Mouse (Mus musculus): Measurements from ENCODE around the gene Gm7534. TPM values are rescaled to one million over a fixed set of nuclear protein-coding genes. Genes with fewer than 3 reads are reported as not detected.

Gm7534 gene
- polyA plus RNA-seq (2012; rRNA removed): not detected in 2 replicates

DNA sequence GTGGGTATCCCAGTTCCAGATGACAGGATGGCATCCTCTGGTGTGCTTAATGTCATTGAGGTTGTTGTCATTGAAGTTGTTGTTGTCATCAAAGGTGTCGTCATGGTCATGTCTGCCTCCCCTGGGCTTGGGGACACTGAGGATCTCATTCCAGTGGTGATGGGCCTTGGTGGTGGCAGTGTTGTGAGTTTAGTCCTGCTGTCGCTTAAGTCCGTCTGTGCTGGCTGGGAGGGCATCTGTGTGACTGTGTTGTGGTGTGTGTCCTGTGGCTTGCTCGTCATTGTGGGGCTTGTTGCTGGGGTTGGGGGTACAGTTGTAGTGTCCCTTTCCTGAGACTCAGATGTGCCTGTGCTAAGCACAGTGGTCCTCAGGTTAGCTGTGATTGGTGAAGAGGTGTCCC, at the start of gene Gm7534:
TSS of gene Gm7534 (minus strand) at position 101 of the 400 bp plus-strand sequence.
- no peak for DNase-seq (ENCODE audit: low read depth)

DNA sequence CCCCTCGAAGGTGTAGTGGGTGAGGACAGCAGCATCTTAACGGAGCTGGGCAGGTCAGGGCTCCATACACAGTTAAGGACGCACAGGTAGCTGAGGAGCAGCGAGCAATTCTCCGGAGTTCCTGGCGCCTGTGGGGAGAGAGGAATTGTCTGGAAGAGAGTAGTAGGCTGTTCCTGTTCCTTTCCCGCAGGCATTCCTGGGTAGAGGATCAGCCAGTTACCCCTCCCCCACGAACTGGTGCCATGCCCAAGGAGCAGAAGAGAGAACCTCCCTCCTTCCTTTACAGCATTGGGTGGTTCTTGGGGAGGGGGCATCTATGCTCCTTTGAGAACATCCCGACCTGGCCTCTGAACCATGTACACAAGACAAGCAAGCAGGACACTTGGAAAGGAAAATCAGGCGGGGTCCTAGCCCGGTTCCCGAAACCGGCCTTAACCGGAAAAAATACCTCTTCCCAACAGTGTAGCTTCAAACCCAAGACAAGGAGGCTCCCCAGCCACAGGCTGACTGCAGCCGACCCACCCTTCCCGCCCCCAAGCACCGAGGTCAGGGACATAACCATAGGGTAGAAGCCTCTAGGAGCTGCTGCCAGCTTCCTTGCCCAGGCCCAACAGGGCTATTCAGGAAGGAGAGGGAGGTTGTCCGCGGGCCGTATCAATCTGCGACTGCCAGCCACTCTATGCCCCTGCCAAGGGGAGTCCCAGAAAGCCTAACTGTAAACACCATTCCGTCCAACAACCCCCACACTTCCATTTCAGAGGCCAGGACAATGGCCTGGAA, 49.5 kb upstream of the Gm7534 start:
- no peak for DNase-seq (ENCODE audit: low read depth)

DNA sequence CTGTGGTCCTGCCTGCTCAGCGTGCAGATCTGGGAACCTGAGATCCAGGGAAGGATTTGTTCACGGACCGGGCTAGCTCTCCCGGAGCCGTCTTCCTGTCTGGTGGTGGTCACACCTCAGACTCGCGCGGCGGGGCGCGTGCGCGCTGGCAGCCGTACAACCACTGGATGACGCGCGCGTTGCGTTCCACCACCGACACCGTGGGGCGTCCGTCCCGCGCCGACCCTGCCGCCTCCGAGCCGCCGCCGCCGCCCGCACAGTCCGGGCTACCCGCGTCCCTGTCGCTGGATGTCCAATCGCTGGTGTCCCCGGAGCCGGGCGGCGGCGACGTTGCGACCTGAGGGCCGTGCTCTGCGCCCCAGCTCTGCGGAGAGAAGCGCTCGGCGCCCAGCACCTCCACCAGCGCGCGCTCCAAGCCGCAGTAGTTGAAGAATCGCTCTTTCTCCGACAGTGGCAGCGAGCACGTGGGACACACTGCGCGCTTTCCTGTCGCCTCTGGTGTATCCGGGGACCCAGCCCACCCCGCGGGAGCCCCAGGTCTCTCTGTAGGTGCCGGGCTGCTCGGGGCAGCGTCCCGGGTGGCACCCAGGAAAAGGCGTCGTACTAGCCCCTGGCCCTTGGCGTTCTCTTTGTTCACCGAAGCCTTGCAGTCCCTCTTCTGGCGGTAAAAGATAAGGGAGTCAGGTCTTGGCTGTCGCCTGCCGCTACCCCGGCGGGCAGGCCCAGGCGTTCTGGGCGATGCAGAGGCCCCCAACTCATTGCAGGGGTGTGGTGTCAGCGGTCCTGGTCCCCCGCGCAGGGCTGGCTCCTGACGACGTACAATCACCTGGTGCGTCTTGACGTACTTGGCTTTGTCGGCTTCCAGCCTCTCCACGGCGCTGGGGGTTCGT, 48.7 kb upstream of the Gm7534 start:
- DNase-seq (ENCODE audit: low read depth): no peak

DNA sequence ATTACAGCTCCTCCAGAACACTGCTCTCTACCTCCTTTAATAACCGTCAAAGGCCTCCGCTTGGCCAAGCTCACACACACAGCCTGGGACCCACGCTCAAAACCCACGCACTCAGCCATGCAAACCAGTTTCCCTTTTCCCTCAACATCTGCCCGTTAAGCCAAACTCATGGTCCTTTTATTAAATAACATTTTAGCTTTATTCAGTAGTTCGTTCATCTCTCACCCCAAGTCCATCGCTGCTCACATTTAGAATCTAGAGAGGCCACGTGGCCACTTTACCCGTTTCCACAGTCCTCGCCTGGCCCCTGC, 48.1 kb upstream of the Gm7534 start:
- no peak for DNase-seq (ENCODE audit: low read depth)

DNA sequence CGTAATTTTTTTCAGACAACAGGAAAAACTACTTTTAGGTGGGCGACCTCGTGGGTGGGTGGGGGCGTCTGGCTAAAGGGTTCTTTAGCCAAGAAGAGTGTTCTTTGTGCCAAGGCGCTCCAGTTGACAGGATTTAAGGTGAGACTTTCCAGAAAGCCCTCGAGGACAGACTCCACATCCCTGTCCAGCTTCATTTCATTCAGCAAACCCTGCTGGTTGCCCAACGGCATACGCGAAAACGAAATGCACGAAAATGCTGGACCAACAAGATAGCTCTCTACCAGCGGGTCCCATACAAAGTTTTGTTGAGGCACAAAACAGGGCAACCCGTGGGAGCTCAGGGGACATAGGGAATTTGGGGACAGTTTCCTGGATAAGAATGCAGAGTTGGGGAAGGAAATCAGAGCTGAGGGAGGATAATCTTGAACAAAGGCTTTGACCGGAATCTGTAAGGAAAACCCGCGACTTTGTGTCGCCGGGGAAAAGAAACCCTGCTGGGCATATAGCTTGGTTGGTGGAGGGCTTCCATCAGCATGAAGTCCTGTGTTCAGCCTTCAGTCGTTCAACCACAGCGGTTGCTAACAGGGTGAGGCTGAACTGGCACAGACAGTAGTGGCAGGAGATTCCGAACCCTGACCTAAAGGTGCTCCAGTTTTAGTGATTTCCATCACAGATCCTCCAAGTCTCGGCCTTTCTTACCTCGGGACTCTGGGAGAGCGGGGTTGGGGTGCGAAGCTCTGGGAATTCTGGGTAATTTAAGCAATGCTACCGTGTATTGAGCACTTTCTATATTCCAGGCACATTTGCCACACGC, 47.5 kb upstream of the Gm7534 start:
- no peak for DNase-seq (ENCODE audit: low read depth)

DNA sequence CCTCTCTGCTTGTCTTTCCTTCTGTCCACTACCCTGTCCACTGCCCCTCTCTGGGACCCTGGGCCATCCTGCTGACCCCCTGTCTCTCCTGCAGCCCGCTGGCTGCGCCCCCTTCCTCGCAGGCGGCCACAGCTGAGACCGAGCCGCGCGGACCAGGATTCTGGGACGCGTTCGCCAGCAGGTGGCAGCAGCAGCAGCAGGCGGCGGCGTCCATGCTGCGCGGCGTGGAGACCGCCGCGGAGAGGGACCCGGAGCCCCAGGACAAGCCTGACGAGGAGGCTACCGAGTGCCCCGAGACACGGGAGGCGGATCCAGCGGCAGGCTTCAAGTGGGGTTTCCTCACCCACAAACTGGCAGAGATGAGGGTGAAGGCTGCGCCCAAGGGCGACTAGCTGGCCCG, 46.8 kb upstream of the Gm7534 start:
- no peak for DNase-seq (ENCODE audit: low read depth)

DNA sequence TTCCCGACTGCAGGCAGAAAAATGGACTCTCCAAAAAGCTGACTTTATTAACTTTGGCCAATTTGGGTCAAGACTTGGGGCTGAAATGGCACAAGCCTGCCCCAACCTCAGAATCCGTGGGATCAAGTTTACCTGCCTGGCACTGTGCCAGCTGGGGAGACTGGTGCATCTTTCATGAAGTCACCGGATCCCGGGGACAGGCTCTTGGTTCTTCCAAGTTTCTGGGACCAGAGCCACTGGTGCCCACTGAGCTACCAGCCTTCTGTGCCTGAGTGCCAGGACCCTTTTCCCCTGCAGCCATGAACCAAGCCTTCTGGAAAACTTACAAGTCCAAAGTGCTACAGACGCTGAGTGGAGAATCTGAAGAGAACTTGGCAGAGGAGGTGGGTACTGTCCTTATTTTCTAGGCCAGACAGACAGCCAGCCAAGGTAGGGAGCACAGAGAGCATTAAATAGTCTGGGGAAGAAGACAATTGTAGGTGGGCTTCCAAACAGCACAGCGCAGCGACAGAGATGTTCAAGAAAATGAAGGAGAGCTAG, 44.0 kb upstream of the Gm7534 start, which contains the start of gene Gm30191:
TSS of gene Gm30191 (plus strand) at position 217 of the 540 bp plus-strand sequence.
- no peak for DNase-seq (ENCODE audit: low read depth)

DNA sequence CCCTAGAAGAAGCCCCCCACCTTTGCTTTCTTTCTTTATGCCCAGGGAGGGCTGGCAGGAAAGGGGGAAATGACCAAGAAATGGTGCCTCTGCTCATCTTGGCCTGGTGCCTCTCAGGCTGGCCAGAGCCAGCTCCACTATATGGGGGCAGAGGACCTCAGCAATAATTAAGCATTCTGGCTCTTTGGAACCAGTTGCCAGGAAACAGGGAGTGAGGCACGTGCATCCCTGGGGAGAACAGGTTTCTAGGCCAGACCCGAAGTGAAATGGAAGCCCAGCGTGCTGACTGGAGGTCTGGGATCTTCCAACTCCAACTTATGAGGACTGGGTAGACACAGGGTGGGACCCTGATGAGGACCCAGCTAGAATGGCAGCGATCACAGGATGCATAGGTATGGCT, 43.5 kb upstream of the Gm7534 start:
- DNase-seq (ENCODE audit: low read depth): no peak

DNA sequence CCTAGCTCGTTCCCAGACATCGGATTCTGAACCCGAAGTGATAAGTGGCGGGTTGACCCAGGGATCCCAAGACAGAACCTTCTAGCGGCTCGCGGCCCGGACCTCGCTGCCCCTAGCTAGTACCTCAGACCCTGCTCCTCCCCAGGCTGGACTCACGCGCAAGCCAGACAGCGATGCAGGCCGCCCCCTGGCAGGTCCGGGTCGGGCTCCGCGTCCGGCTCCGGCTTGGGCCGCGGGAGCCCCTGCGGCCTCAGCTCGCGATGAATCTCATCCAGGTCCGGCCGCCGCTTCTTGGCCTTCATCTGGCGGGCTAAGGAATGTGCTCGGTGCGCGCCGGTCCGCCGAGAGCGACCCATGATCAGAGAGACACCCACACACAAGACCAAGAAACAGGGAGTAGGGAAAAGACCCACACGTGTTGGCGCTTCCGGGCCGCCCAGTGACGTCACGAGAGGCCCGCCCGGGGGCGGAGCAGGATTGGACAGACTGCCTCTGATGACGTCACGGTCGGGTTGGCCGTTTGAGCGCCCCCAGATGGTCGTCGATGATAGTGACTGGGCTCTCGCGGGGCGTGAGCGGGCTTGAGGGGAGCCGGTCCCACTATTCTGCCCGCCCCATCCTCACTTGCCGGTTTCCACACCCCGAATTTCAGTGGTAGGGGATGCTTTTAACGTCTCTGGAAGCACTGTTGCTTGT, 42.5 kb upstream of the Gm7534 start, which contains the start of gene Zfp593:
TSS of gene Zfp593 (minus strand) at position 445 of the 696 bp plus-strand sequence.
- no peak for DNase-seq (ENCODE audit: low read depth)

DNA sequence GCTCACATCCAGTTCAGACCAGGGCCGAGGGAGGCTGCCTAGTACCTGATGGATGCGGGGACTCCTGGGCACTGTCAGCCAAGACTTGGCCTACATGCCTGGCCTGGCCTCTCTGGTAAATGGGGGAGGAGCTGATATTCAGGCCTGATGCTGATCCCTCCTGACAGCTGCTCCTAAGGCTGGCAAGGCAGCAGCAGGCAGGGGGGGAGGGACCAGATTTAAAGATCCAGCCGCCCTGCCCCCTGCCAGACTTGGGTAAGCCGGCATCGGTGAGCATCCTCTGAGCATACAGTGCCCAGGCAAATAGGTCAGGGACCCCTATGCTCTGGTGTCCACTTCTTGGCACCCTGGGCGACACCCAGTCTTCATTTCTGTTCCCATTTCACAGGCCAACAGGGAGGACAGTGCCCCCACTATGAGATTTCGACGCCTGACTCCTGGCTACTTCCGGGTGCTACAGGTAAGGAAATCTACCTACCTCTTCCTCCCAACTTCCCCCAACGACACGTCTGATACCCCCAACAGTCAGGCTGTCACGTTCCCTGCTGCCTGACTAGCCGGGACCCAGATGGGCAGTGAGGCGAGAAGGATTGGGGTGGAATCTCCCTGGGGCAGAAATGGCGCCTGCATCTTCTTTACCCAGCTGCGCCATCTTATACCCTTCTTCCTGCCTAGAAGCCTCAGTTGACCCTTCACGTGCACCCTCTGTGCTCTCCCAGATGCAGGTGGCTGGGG, 40.9 kb upstream of the Gm7534 start, which contains the start of gene E130218I03Rik:
TSS of gene E130218I03Rik (plus strand) at position 147 of the 735 bp plus-strand sequence.
- no peak for DNase-seq (ENCODE audit: low read depth)

DNA sequence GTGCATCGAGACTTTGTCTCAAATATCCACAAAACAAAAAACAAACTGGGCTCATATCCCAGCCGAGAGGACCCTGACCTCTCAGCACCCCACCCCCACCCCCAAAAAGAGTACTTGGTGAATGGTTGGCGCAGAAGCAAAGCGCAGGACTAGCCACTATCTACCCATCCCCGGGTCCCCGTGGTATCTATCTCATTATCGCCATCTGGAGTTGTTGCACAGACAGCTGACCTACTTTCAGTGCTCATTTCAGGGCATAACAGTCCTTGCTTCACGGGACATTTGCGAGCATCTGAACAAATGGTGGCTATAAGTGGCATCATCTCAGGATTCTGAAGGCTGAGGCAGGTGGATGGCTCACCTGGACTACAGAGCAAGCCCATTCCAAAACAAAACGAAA, 35.9 kb upstream of the Gm7534 start:
- DNase-seq (ENCODE audit: low read depth): no peak

DNA sequence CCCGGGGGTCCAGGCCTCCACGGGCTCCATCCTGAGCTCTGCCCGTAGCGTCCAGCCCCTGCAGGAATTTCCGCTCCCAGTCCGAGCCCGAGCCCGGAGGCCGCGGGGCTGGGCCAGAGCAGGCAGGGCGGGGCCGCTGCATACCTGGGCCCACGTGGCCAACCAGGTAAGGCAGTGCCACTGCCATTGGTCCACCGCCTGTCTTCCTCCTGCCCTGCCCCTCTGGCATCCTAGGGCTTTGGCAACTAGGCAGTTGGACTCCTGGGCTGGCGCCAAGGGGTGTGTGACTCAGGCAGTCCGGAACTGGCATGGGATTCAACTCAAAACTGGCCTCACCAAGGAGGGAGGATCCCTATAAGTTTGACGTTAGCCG, 35.5 kb upstream of the Gm7534 start, which contains the start of gene Cnksr1:
TSS of gene Cnksr1 (minus strand) at position 121 of the 373 bp plus-strand sequence.
- DNase-seq (ENCODE audit: low read depth): peak; percentile 86

DNA sequence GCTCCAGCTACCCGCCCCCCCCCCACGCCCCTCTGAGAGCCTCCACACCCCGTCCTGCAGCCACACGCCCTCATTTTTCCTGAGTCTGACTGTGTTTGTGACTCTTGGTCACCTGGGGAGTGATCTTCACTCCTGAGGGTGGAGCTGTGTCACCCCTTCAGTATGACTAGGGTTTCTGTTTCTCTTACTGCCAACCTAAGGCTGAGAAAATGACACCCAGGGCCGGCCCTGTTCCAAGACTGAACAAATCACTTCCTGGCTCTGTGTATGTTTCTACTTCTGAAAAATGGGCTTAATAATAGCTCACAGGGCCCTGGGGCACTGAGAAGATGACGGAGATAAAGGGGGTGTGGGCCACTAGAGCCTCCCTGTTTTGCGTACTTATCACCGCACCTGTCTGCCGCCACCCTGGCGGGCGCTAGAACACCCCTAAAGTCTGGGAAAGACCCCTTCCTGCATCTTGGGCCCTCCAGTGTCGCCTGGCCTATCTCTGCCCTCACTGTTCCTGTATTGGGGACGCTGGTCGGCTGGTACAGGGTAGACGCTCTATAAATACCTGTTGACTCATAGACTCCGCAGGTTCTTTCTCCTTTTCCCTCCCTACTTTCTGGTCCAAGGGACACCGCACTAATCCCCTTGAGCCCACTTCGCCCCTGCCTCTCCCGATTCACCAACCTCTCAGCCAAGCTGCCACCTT, 34.9 kb upstream of the Gm7534 start:
- DNase-seq (ENCODE audit: low read depth): no peak

DNA sequence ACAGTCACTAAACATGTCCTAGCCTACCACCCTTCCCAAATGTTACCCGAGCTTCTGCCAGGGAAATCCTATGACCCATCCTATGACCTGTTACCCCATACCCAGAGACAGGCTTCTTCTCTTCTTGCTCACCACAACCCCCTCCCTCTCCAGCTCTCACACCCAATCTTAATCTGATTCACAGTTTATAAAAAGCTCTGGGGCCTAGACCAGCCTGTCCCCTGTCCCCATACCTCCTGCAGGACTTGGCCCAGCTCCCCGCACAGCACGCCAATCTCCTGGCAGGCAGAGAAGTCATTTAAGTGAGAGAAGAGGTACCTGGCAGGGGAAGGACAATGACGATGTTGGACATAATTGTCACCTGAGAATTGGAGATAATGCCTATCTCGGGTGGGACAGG, 32.1 kb upstream of the Gm7534 start:
- DNase-seq (ENCODE audit: low read depth): no peak

DNA sequence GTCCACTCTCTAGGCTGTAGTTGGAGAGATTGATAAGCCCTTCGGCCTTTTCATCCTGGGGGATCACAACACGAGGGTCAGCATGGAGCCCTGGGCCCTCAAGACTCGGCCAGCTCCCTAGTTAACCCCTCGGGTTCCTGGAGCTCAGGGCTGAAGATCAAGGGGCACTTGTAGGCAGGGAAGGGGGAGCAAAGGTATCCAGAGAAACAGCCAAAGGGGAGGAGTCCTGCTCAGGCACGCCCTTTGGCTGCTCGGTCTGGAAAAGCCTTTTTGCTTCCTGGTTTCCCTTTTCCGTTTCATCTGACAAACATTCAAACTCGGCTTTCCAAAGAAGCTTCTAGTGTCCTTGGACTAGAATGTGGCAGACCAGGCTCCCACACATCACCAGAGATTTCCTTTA, 27.6 kb upstream of the Gm7534 start:
- DNase-seq (ENCODE audit: low read depth): no peak

DNA sequence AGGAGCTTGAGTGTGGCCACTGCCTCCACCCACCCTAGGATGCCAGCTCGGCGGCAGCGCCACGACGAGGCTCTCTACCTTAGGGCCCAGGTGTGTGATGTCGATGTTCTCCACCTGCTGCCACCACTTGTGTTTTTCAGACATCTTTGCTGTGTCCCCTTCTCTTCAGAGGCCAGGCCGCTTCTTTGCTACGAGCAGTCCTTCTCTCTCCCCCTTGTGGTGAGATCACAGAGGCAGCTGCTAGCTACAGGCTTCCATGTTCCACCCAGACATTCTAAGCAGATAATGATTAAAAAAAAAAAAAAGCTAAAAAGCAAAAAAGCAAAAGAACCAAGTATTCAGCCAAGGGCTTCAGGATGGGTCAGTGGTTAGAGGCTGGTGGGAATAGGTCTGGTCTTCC, 24.4 kb upstream of the Gm7534 start, which contains the start of gene Catsper4:
TSS of gene Catsper4 (minus strand) at position 190 of the 400 bp plus-strand sequence.
- no peak for DNase-seq (ENCODE audit: low read depth)

DNA sequence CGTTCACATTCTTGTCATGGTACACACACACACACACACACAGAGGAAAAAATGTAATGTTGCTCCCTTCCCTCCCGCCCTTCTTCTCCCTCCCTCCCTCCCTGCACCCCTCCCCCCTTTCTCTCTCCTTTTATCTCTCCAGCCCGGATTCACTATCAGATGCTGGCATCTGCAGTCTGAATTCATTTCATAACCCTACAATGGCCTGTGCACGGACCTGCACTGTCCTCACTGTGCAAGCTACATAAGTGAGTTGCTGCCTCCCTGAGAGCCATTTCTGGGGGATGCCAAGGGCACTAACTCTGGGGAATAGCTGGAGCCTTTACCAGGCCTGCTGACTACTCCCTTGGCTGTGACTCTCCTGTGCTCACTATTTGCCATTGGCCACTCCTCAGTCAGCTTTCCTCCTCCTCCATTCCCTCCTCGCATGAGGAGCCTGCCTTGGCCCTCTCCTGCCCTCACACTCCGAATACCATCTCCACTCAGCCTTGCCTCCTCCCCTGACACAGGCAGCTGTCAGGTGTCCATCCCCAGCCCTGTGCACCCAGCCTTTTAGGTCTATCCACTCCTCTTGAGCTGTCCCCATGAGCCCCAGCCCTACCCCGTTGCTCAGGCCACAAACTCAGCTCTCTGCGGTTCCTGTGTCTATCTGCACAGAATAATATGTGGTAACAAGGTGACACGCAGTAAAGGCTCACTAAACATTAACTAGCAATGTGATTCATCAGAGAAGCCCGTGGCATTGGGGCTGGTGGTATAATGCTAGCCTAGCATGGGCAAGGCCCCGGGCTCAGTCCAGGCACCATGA, 20.2 kb upstream of the Gm7534 start:
- DNase-seq (ENCODE audit: low read depth): no peak

DNA sequence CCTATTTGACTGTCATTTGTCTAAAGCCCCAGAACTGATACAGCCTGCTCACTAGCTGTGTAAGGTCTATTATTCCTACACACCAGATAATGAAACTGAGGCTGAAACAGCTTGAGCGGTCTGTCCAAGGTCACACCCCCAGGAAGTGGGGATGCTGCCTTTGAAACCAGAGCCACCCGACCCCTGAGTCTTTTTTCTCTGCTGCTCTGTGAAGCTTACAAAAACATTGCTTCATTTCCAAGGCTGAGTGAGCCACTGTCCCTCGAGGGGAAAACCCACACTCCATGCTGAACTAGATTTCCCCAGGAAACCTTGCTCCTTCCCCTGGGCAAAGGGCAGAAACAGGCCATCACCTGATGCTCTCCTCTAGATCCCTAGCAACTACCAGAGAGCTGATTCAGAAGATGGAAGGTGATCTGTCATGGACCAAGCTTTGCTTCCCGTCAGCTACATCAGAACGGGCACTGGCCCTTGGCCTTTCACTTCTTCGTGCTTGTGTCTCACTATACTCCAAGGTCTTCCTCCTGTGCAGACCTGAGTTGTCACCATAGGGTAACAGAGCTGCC, 3.8 kb upstream of the Gm7534 start:
- no peak for DNase-seq (ENCODE audit: low read depth)
